Mouse (Mus musculus) liver, postnatal 0 days (tissue): ENCODE measurements around the gene Rapgefl1.
A peak's percentile ranks its signal among the peaks of the same experiment; 100 is the strongest.

Experiments
- CTCF ChIP-seq: sonication (generic); IDR thresholded peaks from 2 replicates; pipeline ENCODE4 v1.5.1; 2016; ENCODE audit warnings: antibody characterized with exemption, low read depth
- EP300 ChIP-seq: IDR thresholded peaks from 2 replicates; pipeline ENCODE4 v1.6.1; 2016; ENCODE audit warnings: antibody characterized with exemption, low read depth, mild to moderate bottlenecking

- TF ChIP-seq CTCF (peak; percentile 20; the same call in 1 of the 2 replicates), EP300 (no peak)
Measured at GRCm38 (mm10) chr11:98837231-98837704, 683 bp downstream of the Rapgefl1 start.
